Mouse (Mus musculus) CH12.LX (cell line): Measurements from ENCODE around the gene Gimap9.

Source experiments
- CHD1 ChIP-seq: IDR thresholded peaks from 2 replicates; pipeline ENCODE4 v1.6.1; 2012; ENCODE audit warnings: low read depth, low read length, improper control_type of control experiment, inconsistent platforms
- CTCF ChIP-seq, 2 experiments: IDR thresholded peaks in 1 of 2; conservative IDR thresholded peaks in 1 of 2; 2 replicates each; pipeline ENCODE4 v1.5.1; 2011 to 2012; ENCODE audit warnings: low read depth in 2 of 2, low read length in 2 of 2, improper control_type of control experiment in 1 of 2, inconsistent platforms in 1 of 2, mild to moderate bottlenecking in 1 of 2, moderate library complexity in 1 of 2
- EP300 ChIP-seq: IDR thresholded peaks from 2 replicates; pipeline ENCODE4 v1.6.1; 2011; ENCODE audit warnings: low read length, improper control_type of control experiment
- GABPA ChIP-seq: IDR thresholded peaks from 2 replicates; pipeline ENCODE4 v1.6.1; 2012; ENCODE audit warnings: low read depth, low read length, improper control_type of control experiment, inconsistent platforms; ENCODE audit not compliant: insufficient replicate concordance
- MAZ ChIP-seq: IDR thresholded peaks from 2 replicates; pipeline ENCODE4 v1.6.1; 2012; ENCODE audit warnings: low read depth, mild to moderate bottlenecking, inconsistent platforms, low read length, improper control_type of control experiment, moderate library complexity
- POLR2A ChIP-seq: IDR thresholded peaks from 2 replicates; pipeline ENCODE4 v1.6.1; 2011; ENCODE audit warnings: low read depth, mild to moderate bottlenecking, improper control_type of control experiment, low read length
- POLR2AphosphoS2 ChIP-seq: IDR thresholded peaks from 2 replicates; pipeline ENCODE4 v1.6.1; 2011; ENCODE audit warnings: low read depth, low read length, improper control_type of control experiment
- USF2 ChIP-seq: conservative IDR thresholded peaks from 2 replicates; pipeline ENCODE4 v1.6.1; 2011; ENCODE audit warnings: low read depth, low read length, improper control_type of control experiment
- ZNF384 ChIP-seq: IDR thresholded peaks from 2 replicates; pipeline ENCODE4 v1.6.1; 2012; ENCODE audit warnings: low read depth, low read length, improper control_type of control experiment, inconsistent platforms

GRCm38 (mm10) chr6:48648779-48649178 is 27.1 kb upstream of the Gimap9 start:
- TF ChIP-seq CHD1: no peak
- TF ChIP-seq USF2: no peak
- TF ChIP-seq MAZ: no peak
- TF ChIP-seq EP300: no peak
- TF ChIP-seq POLR2A: no peak
- TF ChIP-seq CTCF (conservative IDR thresholded peaks at IDR 0.05 in 1 of 2, IDR thresholded peaks at IDR 0.05 in 1 of 2; ENCODE audit: low read depth in 2 of 2, low read length in 2 of 2): no peak
- no peak for TF ChIP-seq ZNF384
- no peak for TF ChIP-seq POLR2AphosphoS2
- no peak for TF ChIP-seq GABPA
